Mouse (Mus musculus) MEL (cell line): ENCODE results near the gene Brinp3. TPM values are rescaled to one million over a fixed set of nuclear protein-coding genes. Genes with fewer than 3 reads are reported as not detected.

Source experiments
- DNase-seq: peaks from one replicate; pipeline ENCODE4 v3.0.0; 2011; ENCODE audit warnings: low read depth, low spot score
- H3K27ac ChIP-seq: 2 replicates; pipeline ENCODE4 v1.5.1; 2012; ENCODE audit warnings: low read depth, mild to moderate bottlenecking, control low read depth, low read length, moderate library complexity; ENCODE audit not compliant: control insufficient read depth
- H3K27me3 ChIP-seq, 2 experiments: fragments of 150-350 bp in 1 of 2; sonication (generic) in 1 of 2; 2 replicates each; pipeline ENCODE4 v1.6.1; 2012; ENCODE audit warnings: low read length in 2 of 2, mild to moderate bottlenecking in 2 of 2, improper control_type of control experiment in 1 of 2, moderate library complexity in 1 of 2; ENCODE audit not compliant: insufficient read depth in 2 of 2, control insufficient read depth in 1 of 2
- H3K36me3 ChIP-seq, 2 experiments: 2 replicates each; pipeline ENCODE4 v1.6.1; 2012 to 2014; ENCODE audit warnings: low read length in 2 of 2, improper control_type of control experiment in 1 of 2, inconsistent platforms in 1 of 2, mild to moderate bottlenecking in 1 of 2; ENCODE audit not compliant: insufficient read depth in 2 of 2, control insufficient read depth in 1 of 2
- H3K4me1 ChIP-seq, 2 experiments: fragments of 150-350 bp in 1 of 2; sonication (generic) in 1 of 2; 2 replicates each; pipeline ENCODE4 v1.6.1; 2012; ENCODE audit warnings: low read length in 2 of 2, improper control_type of control experiment in 1 of 2, mild to moderate bottlenecking in 1 of 2; ENCODE audit not compliant: insufficient read depth in 2 of 2, control insufficient read depth in 1 of 2
- H3K4me3 ChIP-seq, 2 experiments: fragments of 150-350 bp in 1 of 2; sonication (generic) in 1 of 2; 2 replicates each; pipeline ENCODE4 v1.5.1; 2012; ENCODE audit warnings: low read depth in 2 of 2, low read length in 2 of 2, mild to moderate bottlenecking in 2 of 2, moderate library complexity in 2 of 2, control low read depth in 1 of 2, improper control_type of control experiment in 1 of 2; ENCODE audit not compliant: control insufficient read depth in 1 of 2, insufficient read depth in 1 of 2
- H3K79me2 ChIP-seq: 2 replicates; pipeline ENCODE4 v1.6.1; 2012; ENCODE audit warnings: mild to moderate bottlenecking, low read length, moderate library complexity; ENCODE audit not compliant: control insufficient read depth, poor library complexity, insufficient read depth
- H3K9ac ChIP-seq: 2 replicates; pipeline ENCODE4 v1.6.1; 2012; ENCODE audit warnings: low read depth, mild to moderate bottlenecking, control low read depth, low read length, moderate library complexity; ENCODE audit not compliant: control insufficient read depth, poor library complexity, severe bottlenecking
- H3K9me3 ChIP-seq: fragments of 150-350 bp; sonication (generic); replicated peaks from 2 replicates; pipeline ENCODE4 v1.6.1; 2012; ENCODE audit warnings: mild to moderate bottlenecking, low read length, improper control_type of control experiment, moderate library complexity; ENCODE audit not compliant: insufficient read depth
- BHLHE40 ChIP-seq: IDR thresholded peaks from 2 replicates; pipeline ENCODE4 v1.6.1; 2012; ENCODE audit warnings: low read depth, mild to moderate bottlenecking, inconsistent platforms, low read length, improper control_type of control experiment, borderline replicate concordance
- CTCF ChIP-seq, 3 experiments: IDR thresholded peaks in 2 of 3; conservative IDR thresholded peaks in 1 of 3; 2 replicates each; pipeline ENCODE4 v1.5.1; 2011 to 2012; ENCODE audit warnings: low read length in 3 of 3, low read depth in 2 of 3, mild to moderate bottlenecking in 2 of 3, improper control_type of control experiment in 1 of 3, inconsistent platforms in 1 of 3, mixed read lengths in 1 of 3, moderate library complexity in 1 of 3; ENCODE audit not compliant: control insufficient read depth in 1 of 3, insufficient read depth in 1 of 3, poor library complexity in 1 of 3, severe bottlenecking in 1 of 3
- E2F4 ChIP-seq: IDR thresholded peaks from 2 replicates; pipeline ENCODE4 v1.6.1; 2011; ENCODE audit warnings: low read depth, low read length, improper control_type of control experiment, borderline replicate concordance
- ELF1 ChIP-seq: IDR thresholded peaks from 2 replicates; pipeline ENCODE4 v1.6.1; 2014; ENCODE audit warnings: low read depth, mild to moderate bottlenecking, inconsistent platforms, low read length, improper control_type of control experiment, moderate library complexity
- EP300 ChIP-seq, 2 experiments: IDR thresholded peaks; 2 replicates each; pipeline ENCODE4 v1.6.1; 2011; ENCODE audit warnings: improper control_type of control experiment in 2 of 2, low read length in 2 of 2, low read depth in 1 of 2, mild to moderate bottlenecking in 1 of 2
- ETS1 ChIP-seq: IDR thresholded peaks from 2 replicates; pipeline ENCODE4 v1.6.1; 2012; ENCODE audit warnings: low read depth, mild to moderate bottlenecking, inconsistent platforms, low read length, improper control_type of control experiment, moderate library complexity
- GATA1 ChIP-seq: IDR thresholded peaks from 2 replicates; pipeline ENCODE4 v1.6.1; 2011; ENCODE audit warnings: low read depth, low read length, improper control_type of control experiment
- MAFK ChIP-seq: IDR thresholded peaks from 2 replicates; pipeline ENCODE4 v1.6.1; 2011; ENCODE audit warnings: low read depth, mild to moderate bottlenecking, low read length, improper control_type of control experiment, borderline replicate concordance
- MAX ChIP-seq: IDR thresholded peaks from 2 replicates; pipeline ENCODE4 v1.6.1; 2011; ENCODE audit warnings: low read length, improper control_type of control experiment
- MYC ChIP-seq: IDR thresholded peaks from 2 replicates; pipeline ENCODE4 v1.6.1; 2011; ENCODE audit warnings: low read depth, mild to moderate bottlenecking, low read length, improper control_type of control experiment, moderate library complexity
- NELFE ChIP-seq: IDR thresholded peaks from 2 replicates; pipeline ENCODE4 v1.6.1; 2011; ENCODE audit warnings: low read depth, low read length, improper control_type of control experiment
- NRF1 ChIP-seq: IDR thresholded peaks from 2 replicates; pipeline ENCODE4 v1.6.1; 2014; ENCODE audit warnings: low read depth, mild to moderate bottlenecking, inconsistent platforms, low read length, improper control_type of control experiment, moderate library complexity; ENCODE audit not compliant: poor library complexity, insufficient read depth, severe bottlenecking
- RAD21 ChIP-seq: IDR thresholded peaks from 2 replicates; pipeline ENCODE4 v1.6.1; 2011; ENCODE audit warnings: mild to moderate bottlenecking, low read depth, low read length, improper control_type of control experiment
- SMC3 ChIP-seq: IDR thresholded peaks from 2 replicates; pipeline ENCODE4 v1.6.1; 2011; ENCODE audit warnings: low read depth, low read length, improper control_type of control experiment
- TAL1 ChIP-seq: IDR thresholded peaks from 2 replicates; pipeline ENCODE4 v1.6.1; 2012; ENCODE audit warnings: mild to moderate bottlenecking, inconsistent platforms, low read length, moderate library complexity, mixed read lengths
- TBP ChIP-seq: IDR thresholded peaks from 2 replicates; pipeline ENCODE4 v1.8.0; 2011; ENCODE audit warnings: low read depth, low read length, improper control_type of control experiment
- TCF12 ChIP-seq: IDR thresholded peaks from 2 replicates; pipeline ENCODE4 v1.6.1; 2014; ENCODE audit warnings: low read depth, mild to moderate bottlenecking, inconsistent platforms, low read length, improper control_type of control experiment, moderate library complexity
- UBTF ChIP-seq: IDR thresholded peaks from 2 replicates; pipeline ENCODE4 v1.6.1; 2012; ENCODE audit warnings: low read depth, mild to moderate bottlenecking, inconsistent platforms, low read length, improper control_type of control experiment, moderate library complexity, borderline replicate concordance; ENCODE audit not compliant: insufficient read depth
- USF1 ChIP-seq: IDR thresholded peaks from 2 replicates; pipeline ENCODE4 v1.6.1; 2014; ENCODE audit warnings: low read depth, mild to moderate bottlenecking, inconsistent platforms, low read length, improper control_type of control experiment, moderate library complexity
- USF2 ChIP-seq, 2 experiments: IDR thresholded peaks; 2 replicates each; pipeline ENCODE4 v1.6.1; 2011 to 2012; ENCODE audit warnings: improper control_type of control experiment in 2 of 2, low read length in 2 of 2, borderline replicate concordance in 1 of 2, inconsistent platforms in 1 of 2, low read depth in 1 of 2, mild to moderate bottlenecking in 1 of 2; ENCODE audit not compliant: insufficient read depth in 1 of 2
- ZC3H11A ChIP-seq: IDR thresholded peaks from 2 replicates; pipeline ENCODE4 v1.6.1; 2012; ENCODE audit warnings: low read depth, mild to moderate bottlenecking, inconsistent platforms, low read length, improper control_type of control experiment
- ZMIZ1 ChIP-seq: IDR thresholded peaks from 2 replicates; pipeline ENCODE4 v1.6.1; 2012; ENCODE audit warnings: low read depth, mild to moderate bottlenecking, inconsistent platforms, low read length, improper control_type of control experiment, moderate library complexity
- polyA plus RNA-seq, 2 experiments: library from polyadenylated mRNA; stranded (reverse) in 1 of 2; unstranded in 1 of 2; fragments of >175 nt in 1 of 2; fragments of >200 nt in 1 of 2; gene quantifications; 2 replicates each; pipeline versions ENCODE4 v1.2.1 to v1.2.4; 2012; ENCODE audit warnings: low replicate concordance in 2 of 2, low read depth in 1 of 2; ENCODE audit not compliant: insufficient read length in 2 of 2, insufficient read depth in 1 of 2, missing spikeins in 1 of 2
- total RNA-seq: library from RNA; depleted of rRNA; stranded (reverse); fragments of 300-350 nt; gene quantifications from 2 replicates; pipeline ENCODE4 v1.2.3, GENCODE M21; 2012

Gene Brinp3
- total and polyA plus RNA-seq, 3 experiments, result not detected

DNA sequence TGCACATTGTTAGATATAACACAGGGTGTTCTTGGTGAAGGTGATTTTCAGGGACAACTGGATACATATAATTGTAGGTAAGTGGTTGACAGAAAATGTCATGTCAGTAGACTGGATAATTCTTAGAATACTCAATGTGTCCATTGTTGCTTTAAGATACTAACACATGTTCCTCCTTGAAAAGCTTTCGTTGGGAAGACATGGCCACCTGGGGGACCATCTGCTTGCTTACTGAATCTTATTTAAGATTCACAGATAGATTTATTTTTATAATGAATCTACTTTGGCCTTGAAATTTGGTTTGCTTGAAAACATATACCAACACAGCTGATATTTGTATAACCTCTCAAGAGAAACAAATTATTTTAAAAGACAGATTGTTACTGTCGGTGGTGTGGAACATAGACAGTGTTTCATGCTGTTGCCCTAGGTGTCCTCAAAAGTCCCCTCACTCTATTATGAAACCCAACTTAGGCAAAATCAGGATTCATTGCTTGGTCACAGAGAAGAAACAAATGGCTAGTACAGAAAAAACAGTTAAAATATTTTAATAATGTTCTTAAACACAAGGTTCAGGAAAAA lies 52.4 kb downstream of the Brinp3 start:
- no peaks in the 10 kb centered on the region for H3K79me2 ChIP-seq
- H3K36me3 ChIP-seq, result no peaks in the 10 kb centered on the region
- no peaks in the 10 kb centered on the region for H3K9me3 ChIP-seq
- TF ChIP-seq ELF1 (no peak), NRF1 (no peak), USF2 (IDR thresholded peaks at IDR 0.05; ENCODE audit: borderline replicate concordance in 1 of 2, insufficient read depth in 1 of 2, low read depth in 1 of 2, low read length in 2 of 2) (no peak), E2F4 (no peak), NELFE (no peak)
- no peak overlapping the region for H3K4me3 ChIP-seq
- H3K27me3 ChIP-seq, result no peaks in the 10 kb centered on the region
- no peak for DNase-seq
- H3K4me1 ChIP-seq, result no peaks in the 10 kb centered on the region
- H3K27ac ChIP-seq, result no peak overlapping the region
- H3K9ac ChIP-seq, result no peak overlapping the region

GRCm38 (mm10) chr1:146556982-146557381 lies 62.4 kb downstream of the Brinp3 start:
- Histone ChIP-seq H3K36me3 (no peaks in the 10 kb centered on the region), H3K27ac (no peak overlapping the region), H3K27me3 (no peaks in the 10 kb centered on the region), H3K4me1 (no peaks in the 10 kb centered on the region), H3K79me2 (no peaks in the 10 kb centered on the region), H3K9me3 (no peaks in the 10 kb centered on the region), H3K4me3 (no peak overlapping the region), H3K9ac (no peak overlapping the region)
- DNase-seq, result no peak
- TF ChIP-seq ELF1 (no peak), GATA1 (no peak), ZMIZ1 (no peak), NRF1 (no peak), ETS1 (no peak), TCF12 (no peak), TBP (no peak), UBTF (no peak), USF2 (IDR thresholded peaks at IDR 0.05; ENCODE audit: borderline replicate concordance in 1 of 2, insufficient read depth in 1 of 2, low read depth in 1 of 2, low read length in 2 of 2) (no peak), BHLHE40 (no peak), MAFK (no peak), TAL1 (no peak), EP300 (IDR thresholded peaks at IDR 0.05; ENCODE audit: low read depth in 1 of 2, low read length in 2 of 2) (no peak), ZC3H11A (no peak), RAD21 (no peak), USF1 (no peak), MYC (no peak), CTCF (IDR thresholded peaks at IDR 0.05 in 2 of 3, conservative IDR thresholded peaks at IDR 0.05 in 1 of 3; ENCODE audit: control insufficient read depth in 1 of 3, insufficient read depth in 1 of 3, low read depth in 2 of 3, low read length in 3 of 3, poor library complexity in 1 of 3, severe bottlenecking in 1 of 3) (no peak), MAX (no peak), SMC3 (no peak)
